Mouse (Mus musculus): ENCODE data around the gene Ccdc155.

DNA sequence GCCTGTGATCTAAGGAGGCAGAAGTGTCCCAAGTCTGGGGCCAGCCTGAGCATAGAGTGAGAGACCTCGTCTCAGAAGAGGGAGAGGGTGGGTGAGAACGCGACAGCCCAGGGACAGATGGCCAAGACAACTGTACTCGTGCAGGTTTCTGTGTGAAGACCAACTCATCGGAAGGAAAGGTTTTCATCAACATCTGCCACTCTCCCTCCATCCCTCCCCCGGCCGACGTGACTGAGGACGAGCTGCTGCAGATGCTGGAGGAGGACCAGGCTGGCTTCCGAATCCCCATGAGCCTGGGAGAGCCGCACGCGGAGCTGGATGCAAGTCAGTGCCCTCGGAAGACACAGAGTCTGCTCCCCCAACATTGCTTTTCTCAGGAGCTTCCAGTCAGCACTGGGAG is 47.2 kb downstream of the Ccdc155 start:
- TF ChIP-seq CTCF (IDR thresholded peaks at IDR 0.05; ENCODE audit: low read depth, low read length) (no peak), POLR2A (IDR thresholded peaks at IDR 0.05; ENCODE audit: extremely low read depth, insufficient read depth, low read length) (no peak)
